Mouse (Mus musculus): Measurements from ENCODE around the gene Slc35e4. TPM values are rescaled to one million over a fixed set of nuclear protein-coding genes. Genes with fewer than 3 reads are reported as not detected.
A peak's percentile ranks its signal among the peaks of the same experiment; 100 is the strongest.
"Not testable (repeated sequence)": the region's sequence is repeated elsewhere in the genome, so short reads cannot be mapped to it uniquely, and the experiment has no call there.

The Slc35e4 gene
- polyA plus RNA-seq, 1 experiment from 2014 or later: 5.5 TPM

DNA sequence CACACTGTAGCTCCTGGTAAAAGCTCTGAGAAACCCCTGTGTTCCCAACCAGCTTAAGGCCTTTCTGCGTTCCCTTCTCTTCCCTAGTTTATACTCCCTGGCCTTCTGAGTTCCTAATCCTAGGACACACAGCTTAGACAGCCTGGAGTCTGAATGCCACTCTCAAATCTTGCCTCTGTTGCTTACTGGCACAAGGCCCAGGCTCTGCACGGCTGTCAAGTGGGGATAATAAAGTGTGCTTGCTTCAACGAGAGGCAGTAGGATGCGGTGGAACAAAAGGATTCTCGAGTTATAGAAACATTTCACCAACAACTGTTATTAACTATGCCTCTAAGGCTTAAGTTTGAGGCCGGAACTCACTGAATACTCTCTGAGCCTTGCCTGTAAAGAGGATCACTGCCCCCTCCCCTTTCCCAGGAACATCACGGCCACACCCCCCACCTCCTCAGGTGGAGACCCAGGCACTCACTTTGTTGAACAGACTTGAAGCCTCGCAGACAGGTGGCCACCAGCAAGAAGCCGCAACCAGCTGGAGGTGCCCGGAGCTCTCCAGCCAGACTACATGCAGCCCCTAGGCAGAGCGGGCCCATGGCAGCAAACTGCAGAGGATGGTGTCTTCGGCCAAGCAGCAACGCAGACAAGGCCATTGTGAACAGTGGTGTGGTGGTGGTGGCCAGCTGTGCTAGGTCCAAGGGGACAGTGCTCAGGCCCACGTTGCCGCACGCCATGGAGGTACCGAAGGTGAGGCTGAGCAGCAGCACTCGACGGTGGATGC, 2.2 kb downstream of the Slc35e4 start:
- H3K4me3 ChIP-seq: peak overlapping the region; percentile 76
- 25% methylated on average over 19 of the region's 19 CpGs for WGBS
- no peaks in the 10 kb centered on the region for H3K9me3 ChIP-seq (replicated peaks)
- peaks cover 22% of the 10 kb centered on the region for H3K27me3 ChIP-seq (ENCODE audit: low read depth, poor library complexity, severe bottlenecking)
- peak overlapping the region; percentile 83 for H3K27ac ChIP-seq (replicated peaks)
- DNase-seq (ENCODE audit: low spot score): no peak
- H3K36me3 ChIP-seq: 0 out of 2 replicates have a peak, but pooled peaks cover 3% of the 10 kb centered on the region
- H3K4me1 ChIP-seq: peaks cover 56% of the 10 kb centered on the region

DNA sequence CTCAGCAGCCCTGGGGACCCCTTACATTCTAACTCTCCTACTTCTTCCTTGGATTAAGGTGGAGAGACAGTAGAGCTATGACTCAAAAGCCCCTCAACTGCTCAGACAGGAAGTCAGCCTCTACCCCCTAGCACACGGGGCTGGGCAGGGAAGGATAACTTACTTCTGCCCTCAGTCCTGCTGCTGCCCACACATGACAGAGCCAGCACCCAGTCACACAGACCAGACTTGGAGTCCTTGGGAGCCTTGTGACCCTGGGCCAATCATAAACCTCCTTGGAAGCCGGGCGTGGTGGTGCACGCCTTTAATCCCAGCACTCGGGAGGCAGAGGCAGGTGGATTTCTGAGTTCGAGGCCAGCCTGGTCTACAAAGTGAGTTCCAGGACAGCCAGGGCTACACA, 3.0 kb downstream of the Slc35e4 start:
- whole genome bisulfite sequencing: 92% methylated on average over 6 of the region's 6 CpGs
- not testable (repeated sequence) for H3K9me3 ChIP-seq (replicated peaks); DNase-seq (ENCODE audit: low spot score); H3K27ac ChIP-seq (replicated peaks); H3K4me3 ChIP-seq
- Histone ChIP-seq H3K36me3 (peaks cover 11% of the 10 kb centered on the region; the same call in 1 of the 2 replicates), H3K4me1 (peaks cover 56% of the 10 kb centered on the region), H3K27me3 (ENCODE audit: low read depth, poor library complexity, severe bottlenecking) (peaks cover 22% of the 10 kb centered on the region)

DNA sequence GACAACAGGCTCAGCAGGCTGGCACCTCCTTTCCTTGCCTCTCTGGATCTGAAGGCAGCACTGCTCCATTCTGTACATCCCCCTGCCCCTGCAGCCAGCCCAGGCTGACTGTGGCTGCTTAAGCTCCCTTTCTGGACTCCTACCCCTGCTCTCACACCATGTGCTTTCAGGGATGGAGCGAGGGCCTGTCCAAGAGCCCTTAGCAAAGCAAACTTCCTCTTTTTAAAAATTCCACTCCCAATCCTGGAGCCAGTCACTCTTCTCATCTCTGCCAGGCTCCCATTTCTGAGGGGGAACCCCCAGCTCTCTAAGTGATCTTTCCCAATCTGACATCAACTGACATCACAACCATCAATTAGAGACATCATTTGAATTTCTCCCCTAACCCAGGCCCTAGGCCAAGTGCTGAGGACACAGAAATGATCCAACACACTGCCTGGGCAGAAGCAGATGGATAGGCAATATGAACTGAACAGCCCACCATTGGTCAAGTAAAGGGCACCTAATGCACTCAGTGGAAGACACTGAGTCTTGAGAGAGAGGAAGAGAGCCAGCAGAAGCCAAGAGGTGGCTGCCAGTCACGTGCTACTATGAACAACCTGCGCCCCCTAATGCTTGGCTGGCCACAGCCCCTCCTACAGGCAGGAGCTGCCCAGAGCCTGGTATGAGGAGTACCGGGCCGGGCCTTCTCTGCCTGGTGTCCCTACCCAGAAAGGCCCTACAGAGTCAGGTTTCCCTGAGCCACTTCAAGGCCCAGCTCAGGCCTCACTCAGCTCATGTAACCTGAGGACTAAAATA, 3.8 kb downstream of the Slc35e4 start:
- no peak overlapping the region for H3K27ac ChIP-seq (replicated peaks)
- peaks cover 56% of the 10 kb centered on the region for H3K4me1 ChIP-seq
- no peaks in the 10 kb centered on the region for H3K9me3 ChIP-seq (replicated peaks)
- peaks cover 13% of the 10 kb centered on the region; the same call in 1 of the 2 replicates for H3K36me3 ChIP-seq
- DNase-seq (ENCODE audit: low spot score): no peak
- H3K27me3 ChIP-seq (ENCODE audit: low read depth, poor library complexity, severe bottlenecking): peaks cover 22% of the 10 kb centered on the region
- H3K4me3 ChIP-seq: no peak overlapping the region
- WGBS: 68% methylated on average over 5 of the region's 5 CpGs

DNA sequence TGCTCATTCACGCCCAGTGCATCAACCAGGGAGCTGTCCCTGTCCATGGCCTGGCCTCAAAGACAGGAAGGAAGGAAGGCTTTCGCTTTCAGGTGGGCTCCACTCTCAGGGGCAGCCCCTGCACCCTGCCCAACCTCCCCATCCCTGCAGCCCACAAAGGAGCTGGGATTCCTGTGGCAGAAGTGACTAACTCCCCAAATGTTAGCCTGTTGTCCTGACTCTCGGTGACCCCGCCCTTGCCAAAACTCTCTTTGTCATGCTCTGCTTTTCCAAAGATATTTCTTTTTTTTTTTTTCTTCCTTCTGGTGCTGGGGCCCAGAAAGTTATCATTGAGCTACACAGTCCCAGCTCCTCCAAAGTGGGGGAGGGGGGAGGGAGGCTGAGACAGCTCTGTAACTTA, 5.2 kb downstream of the Slc35e4 start:
- Histone ChIP-seq H3K9me3 (replicated peaks) (no peaks in the 10 kb centered on the region), H3K27me3 (ENCODE audit: low read depth, poor library complexity, severe bottlenecking) (peaks cover 22% of the 10 kb centered on the region), H3K27ac (replicated peaks) (no peak overlapping the region), H3K36me3 (peaks cover 20% of the 10 kb centered on the region; the same call in 1 of the 2 replicates), H3K4me3 (no peak overlapping the region), H3K4me1 (peaks cover 54% of the 10 kb centered on the region)
- DNase-seq (ENCODE audit: low spot score): no peak
- 90% methylated on average over 4 of the region's 4 CpGs for WGBS

DNA sequence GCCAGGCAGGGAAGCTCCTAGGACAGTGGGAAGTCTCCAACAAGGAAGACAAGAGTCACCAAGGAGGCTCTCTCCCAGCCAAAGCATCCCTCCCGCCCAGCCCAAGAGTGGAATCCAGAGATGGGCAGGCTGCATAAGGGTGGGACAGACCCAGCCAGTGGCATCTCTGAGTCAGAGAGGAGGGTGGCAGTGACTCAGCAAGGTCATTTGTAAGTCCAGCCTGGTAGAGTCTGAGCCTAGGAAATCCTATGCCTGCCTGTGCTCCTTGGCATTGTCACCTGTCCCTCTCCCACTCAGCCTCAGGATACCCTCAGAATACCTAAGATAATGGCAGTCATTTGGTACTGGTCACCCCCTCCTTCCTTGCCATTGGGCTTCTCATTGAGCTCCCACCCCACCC, 9.0 kb downstream of the Slc35e4 start:
- Histone ChIP-seq H3K27me3 (ENCODE audit: low read depth, poor library complexity, severe bottlenecking) (no peaks in the 10 kb centered on the region), H3K4me3 (no peak overlapping the region), H3K27ac (replicated peaks) (no peak overlapping the region), H3K36me3 (peaks cover 20% of the 10 kb centered on the region; the same call in 1 of the 2 replicates), H3K4me1 (peaks cover 18% of the 10 kb centered on the region), H3K9me3 (replicated peaks) (no peaks in the 10 kb centered on the region)
- DNase-seq (ENCODE audit: low spot score): no peak
- 88% methylated on average over 1 of the region's 1 CpGs for WGBS

DNA sequence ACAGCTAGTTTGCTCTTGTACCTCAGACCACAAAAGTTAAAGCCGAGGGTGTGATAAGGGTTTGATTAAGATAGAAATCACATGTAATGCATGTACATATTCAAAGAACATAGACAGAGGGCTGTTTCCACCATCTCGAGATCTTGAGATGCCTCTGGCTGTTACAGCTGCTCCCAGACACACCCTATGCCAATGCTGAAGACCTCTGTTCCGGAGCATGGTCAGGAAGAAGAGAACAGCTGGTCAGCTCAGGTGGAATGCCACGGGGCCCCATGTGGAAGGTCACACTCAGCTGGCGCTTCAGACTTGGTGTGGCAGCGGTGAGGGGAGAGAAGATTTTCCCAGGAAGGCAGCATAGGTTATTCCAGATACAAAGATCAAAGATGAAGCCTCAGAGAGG, 9.8 kb downstream of the Slc35e4 start:
- Histone ChIP-seq H3K4me1 (0 out of 2 replicates have a peak, but pooled peaks cover 11% of the 10 kb centered on the region), H3K4me3 (no peak overlapping the region), H3K27ac (replicated peaks) (no peak overlapping the region), H3K27me3 (ENCODE audit: low read depth, poor library complexity, severe bottlenecking) (no peaks in the 10 kb centered on the region), H3K36me3 (peaks cover 25% of the 10 kb centered on the region; the same call in 1 of the 2 replicates), H3K9me3 (replicated peaks) (no peaks in the 10 kb centered on the region)
- DNase-seq (ENCODE audit: low spot score): no peak
- 84% methylated on average over 6 of the region's 6 CpGs for WGBS

DNA sequence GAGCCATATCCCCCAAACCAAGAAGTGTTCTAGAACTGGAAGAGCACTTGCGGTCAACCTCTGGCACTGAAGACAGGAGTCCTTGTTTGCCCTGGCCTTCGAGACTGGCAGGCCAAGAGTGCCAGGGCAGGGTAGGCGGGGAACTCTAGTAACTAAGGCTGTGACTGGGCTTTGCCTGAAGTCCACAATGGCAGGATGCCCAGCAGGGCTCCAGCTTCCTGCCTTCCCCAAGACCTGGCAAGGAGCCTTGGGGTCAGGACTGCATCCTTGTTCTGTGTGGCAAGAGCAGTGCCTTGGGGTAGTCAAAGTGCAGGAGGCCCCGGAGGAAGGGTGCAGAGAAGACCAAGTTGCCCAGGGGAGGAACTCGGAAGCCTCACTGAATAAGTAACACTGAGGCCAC, 11.4 kb downstream of the Slc35e4 start:
- Histone ChIP-seq H3K4me3 (no peak overlapping the region), H3K27ac (replicated peaks) (no peak overlapping the region), H3K27me3 (ENCODE audit: low read depth, poor library complexity, severe bottlenecking) (no peaks in the 10 kb centered on the region), H3K9me3 (replicated peaks) (no peaks in the 10 kb centered on the region), H3K4me1 (peaks cover 6% of the 10 kb centered on the region; the same call in 1 of the 2 replicates), H3K36me3 (peaks cover 41% of the 10 kb centered on the region)
- no peak for DNase-seq (ENCODE audit: low spot score)
- 88% methylated on average over 5 of the region's 5 CpGs for WGBS

DNA sequence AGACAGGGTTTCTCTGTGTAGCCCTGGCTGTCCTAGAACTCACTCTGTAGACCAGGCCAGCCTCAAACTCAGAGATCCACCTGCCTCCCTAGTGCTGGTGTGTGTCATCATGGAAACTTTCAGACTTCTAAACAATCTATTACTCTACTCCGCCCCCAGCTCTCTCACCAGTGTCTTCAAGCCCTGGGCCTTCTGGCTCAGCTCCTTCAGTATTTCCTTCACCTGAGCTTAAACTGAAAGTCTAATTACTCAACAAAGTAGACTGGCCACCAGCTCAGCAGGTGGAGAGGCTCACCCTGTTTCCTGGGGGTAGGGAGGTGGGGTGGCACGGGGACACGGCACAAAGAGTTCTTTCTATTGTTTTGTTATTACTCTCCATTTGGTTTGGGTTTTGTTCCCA, 11.9 kb downstream of the Slc35e4 start:
- H3K27ac ChIP-seq (replicated peaks): no peak overlapping the region
- 79% methylated on average over 3 of the region's 3 CpGs for WGBS

DNA sequence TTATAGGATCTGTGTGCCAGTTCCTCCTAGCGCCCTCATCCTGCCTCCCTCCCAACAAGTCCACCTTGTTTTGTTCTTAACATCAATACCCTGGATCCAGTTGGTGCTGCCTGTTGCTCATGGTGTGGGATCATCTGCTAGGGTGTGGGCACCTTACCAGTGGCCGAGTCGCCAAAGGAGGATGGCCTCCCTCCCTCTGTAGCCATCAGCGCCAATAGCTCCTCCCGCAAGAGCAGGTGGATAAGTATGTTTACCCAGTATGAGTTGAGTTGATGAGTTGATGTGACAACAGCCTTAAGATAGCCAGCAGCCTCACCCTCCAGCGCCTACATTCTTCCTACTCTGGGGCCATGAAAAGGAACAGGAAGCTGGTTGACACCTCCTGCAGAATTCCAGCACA, 14.2 kb downstream of the Slc35e4 start:
- no peaks in the 10 kb centered on the region for H3K9me3 ChIP-seq (replicated peaks)
- H3K4me1 ChIP-seq: peaks cover 13% of the 10 kb centered on the region
- WGBS: 88% methylated on average over 6 of the region's 6 CpGs
- H3K27me3 ChIP-seq (ENCODE audit: low read depth, poor library complexity, severe bottlenecking): no peaks in the 10 kb centered on the region
- no peak for DNase-seq (ENCODE audit: low spot score)
- H3K4me3 ChIP-seq: no peak overlapping the region
- H3K36me3 ChIP-seq: peaks cover 43% of the 10 kb centered on the region
- H3K27ac ChIP-seq (replicated peaks): no peak overlapping the region

More for the DNA sequence above, 11.9 kb downstream of the Slc35e4 start:
- Histone ChIP-seq H3K9me3 (replicated peaks) (no peaks in the 10 kb centered on the region), H3K4me1 (peaks cover 3% of the 10 kb centered on the region; the same call in 1 of the 2 replicates), H3K4me3 (no peak overlapping the region), H3K36me3 (peaks cover 45% of the 10 kb centered on the region), H3K27me3 (ENCODE audit: low read depth, poor library complexity, severe bottlenecking) (no peaks in the 10 kb centered on the region)
- DNase-seq (ENCODE audit: low spot score): no peak

DNA sequence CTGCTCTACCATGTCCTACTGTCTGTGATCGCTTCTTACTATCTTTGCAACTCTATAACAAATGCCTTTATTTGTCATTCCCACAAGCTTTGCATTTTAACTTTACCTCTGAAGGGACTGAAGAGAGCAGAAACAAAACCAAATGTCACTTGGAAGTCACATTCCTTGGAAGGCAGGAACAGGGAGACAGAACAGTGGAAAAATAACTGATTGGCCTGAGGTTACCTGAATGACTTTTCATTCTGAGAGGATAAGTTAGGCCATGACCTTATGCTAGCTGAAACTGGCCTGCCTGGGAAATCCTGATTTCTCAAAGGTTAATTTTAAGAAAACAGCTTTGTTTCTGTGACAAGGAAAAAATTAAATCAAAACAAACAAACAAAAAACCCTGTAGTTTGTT, 18.5 kb downstream of the Slc35e4 start:
- Histone ChIP-seq H3K27me3 (ENCODE audit: low read depth, poor library complexity, severe bottlenecking) (no peaks in the 10 kb centered on the region), H3K27ac (replicated peaks) (no peak overlapping the region), H3K4me3 (no peak overlapping the region), H3K36me3 (peaks cover 37% of the 10 kb centered on the region), H3K9me3 (replicated peaks) (no peaks in the 10 kb centered on the region), H3K4me1 (peaks cover 24% of the 10 kb centered on the region)
- no peak for DNase-seq (ENCODE audit: low spot score)
- WGBS: 88% methylated on average over 1 of the region's 1 CpGs

DNA sequence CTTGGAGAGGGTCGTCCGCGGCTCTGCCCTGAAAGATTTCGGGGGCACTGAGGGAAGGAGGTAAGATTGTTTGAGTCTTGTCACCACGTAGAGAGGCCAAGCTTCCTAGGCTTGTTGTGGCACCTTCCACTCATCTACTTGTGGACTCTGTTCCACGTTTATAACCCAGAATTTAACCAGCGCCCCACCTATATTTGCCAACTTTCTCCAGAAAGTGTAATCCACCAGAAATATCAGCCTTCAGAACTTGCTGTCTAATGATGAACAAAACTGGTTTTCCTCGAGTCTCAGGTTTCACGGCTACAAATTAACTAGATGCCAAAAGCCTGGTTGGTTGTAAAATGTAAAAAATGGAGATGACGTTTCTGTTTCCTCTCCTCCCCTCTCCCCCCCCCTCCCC, 19.0 kb downstream of the Slc35e4 start:
- no peak for DNase-seq (ENCODE audit: low spot score)
- whole genome bisulfite sequencing: 9% methylated on average over 10 of the region's 10 CpGs

DNA sequence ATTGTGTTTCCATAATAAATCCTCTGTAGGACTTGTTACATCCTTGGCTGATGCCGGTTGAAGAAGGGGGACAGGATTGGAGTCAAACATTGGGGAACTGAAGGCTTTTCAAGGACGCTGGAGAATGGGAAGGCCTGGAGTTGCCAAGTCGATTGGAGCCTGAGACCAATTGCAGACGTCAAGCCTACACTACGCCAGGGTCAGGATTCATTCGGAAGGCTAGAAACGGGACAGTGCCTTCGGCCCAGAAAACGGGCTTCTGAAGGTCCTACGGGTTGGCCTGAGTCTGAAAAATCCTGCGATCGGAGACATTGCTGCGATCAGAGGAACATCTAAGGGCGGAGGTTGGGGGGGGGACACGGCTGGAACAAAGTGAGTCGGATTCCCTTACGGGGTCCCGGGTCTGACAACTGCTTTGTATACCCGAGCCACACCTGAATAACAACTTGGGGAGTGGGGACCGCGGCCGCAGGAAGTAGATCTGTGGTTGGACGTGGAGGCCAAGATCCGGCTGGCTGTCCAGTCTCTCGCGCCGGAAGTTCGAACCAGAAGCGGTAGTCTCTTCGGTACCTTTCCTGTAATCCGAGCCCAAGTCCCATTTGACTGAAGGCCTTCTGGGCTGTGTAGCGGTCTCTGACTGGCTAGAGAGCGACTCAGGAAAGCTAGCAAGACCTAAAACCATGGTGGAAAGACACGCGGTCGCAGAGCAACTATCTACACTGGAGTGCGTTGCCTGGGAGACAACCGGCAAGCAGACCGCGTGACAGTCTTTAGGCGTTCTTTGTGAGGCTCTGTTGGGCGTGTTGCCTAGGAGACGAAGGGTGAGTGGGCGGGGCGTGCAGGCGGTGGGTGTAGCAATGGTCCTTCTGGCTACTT, 19.8 kb downstream of the Slc35e4 start, which contains the start of the genes 4921536K21Rik and Dusp18:
Gene 4921536K21Rik, minus strand, starts transcription at position 693 of the 876 bp plus-strand sequence.
Gene Dusp18, plus strand, starts transcription at position 835 of the 876 bp plus-strand sequence.
- no peaks in the 10 kb centered on the region for H3K9me3 ChIP-seq (replicated peaks)
- DNase-seq (ENCODE audit: low spot score): peak; percentile 98
- peak within 1 kb of the TSS; percentile 92 for H3K27ac ChIP-seq (replicated peaks)
- WGBS: 3% methylated on average over 46 of the region's 46 CpGs
- H3K27me3 ChIP-seq (ENCODE audit: low read depth, poor library complexity, severe bottlenecking): no peaks in the 10 kb centered on the region
- H3K36me3 ChIP-seq: peaks cover 32% of the 10 kb centered on the region
- peaks cover 24% of the 10 kb centered on the region for H3K4me1 ChIP-seq
- H3K4me3 ChIP-seq: peak within 1 kb of the TSS; percentile 57

More for the DNA sequence above, 19.0 kb downstream of the Slc35e4 start:
- peak overlapping the region; percentile 57 for H3K4me3 ChIP-seq
- H3K27ac ChIP-seq (replicated peaks): peak overlapping the region; percentile 92
- no peaks in the 10 kb centered on the region for H3K9me3 ChIP-seq (replicated peaks)
- no peaks in the 10 kb centered on the region for H3K27me3 ChIP-seq (ENCODE audit: low read depth, poor library complexity, severe bottlenecking)
- H3K36me3 ChIP-seq: peaks cover 37% of the 10 kb centered on the region
- H3K4me1 ChIP-seq: peaks cover 24% of the 10 kb centered on the region

Measured in midbrain, embryonic 10.5 days (tissue).